Mouse (Mus musculus) bone marrow macrophage, adult 2 months (primary cell): ENCODE results near the gene R3hdml. TPM values are rescaled to one million over a fixed set of nuclear protein-coding genes. Genes with fewer than 3 reads are reported as not detected.
"Not testable (repeated sequence)": the region's sequence is repeated elsewhere in the genome, so short reads cannot be mapped to it uniquely, and the experiment has no call there.

ENCODE experiments used
- H3K27ac ChIP-seq: 2 replicates; pipeline ENCODE4 v1.5.1; 2012; ENCODE audit warnings: low read depth, low read length; ENCODE audit not compliant: insufficient read depth
- H3K4me1 ChIP-seq: 2 replicates; pipeline ENCODE4 v1.6.1; 2012; ENCODE audit warnings: low read length; ENCODE audit not compliant: control insufficient read depth, insufficient read depth
- H3K4me3 ChIP-seq: 2 replicates; pipeline ENCODE4 v1.5.1; 2012; ENCODE audit warnings: mild to moderate bottlenecking, low read length, moderate library complexity; ENCODE audit not compliant: insufficient read depth
- CTCF ChIP-seq: IDR thresholded peaks from 2 replicates; pipeline ENCODE4 v1.5.1; 2012; ENCODE audit warnings: low read depth, mild to moderate bottlenecking, low read length, moderate library complexity
- POLR2A ChIP-seq: IDR thresholded peaks from 2 replicates; pipeline ENCODE4 v1.6.1; 2012; ENCODE audit warnings: mild to moderate bottlenecking, low read depth, low read length, borderline replicate concordance
- polyA plus RNA-seq: library from polyadenylated mRNA; stranded (reverse); fragments of >200 nt; gene quantifications from 2 replicates; pipeline ENCODE4 v1.2.4, GENCODE M21; 2012; ENCODE audit not compliant: missing spikeins, insufficient read depth, insufficient read length

R3hdml gene
- polyA plus RNA-seq, 1 experiment = not detected

DNA sequence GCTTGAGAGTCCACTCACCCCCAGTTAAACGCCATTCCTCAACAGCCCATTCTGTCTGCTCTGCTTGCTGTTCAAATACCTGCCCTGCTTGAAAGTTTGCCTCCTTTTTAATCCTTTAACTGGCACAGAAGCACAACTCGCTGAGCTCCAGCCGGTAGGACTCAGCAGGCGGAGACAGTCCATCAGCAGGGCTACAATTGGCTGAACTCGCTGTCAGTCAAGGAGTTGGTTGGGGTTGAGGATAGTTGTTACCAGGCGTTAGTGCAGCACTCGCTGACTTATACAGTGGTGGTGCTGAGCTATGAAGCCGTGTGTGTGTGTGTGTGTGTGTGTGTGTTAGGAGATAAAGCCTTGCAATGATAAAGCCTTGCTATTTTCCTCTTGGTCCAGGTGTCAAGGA is 31.5 kb upstream of the R3hdml start:
- Histone ChIP-seq H3K27ac (no peak overlapping the region), H3K4me1 (no peaks in the 10 kb centered on the region), H3K4me3 (no peak overlapping the region)
- TF ChIP-seq CTCF (no peak), POLR2A (no peak)

DNA sequence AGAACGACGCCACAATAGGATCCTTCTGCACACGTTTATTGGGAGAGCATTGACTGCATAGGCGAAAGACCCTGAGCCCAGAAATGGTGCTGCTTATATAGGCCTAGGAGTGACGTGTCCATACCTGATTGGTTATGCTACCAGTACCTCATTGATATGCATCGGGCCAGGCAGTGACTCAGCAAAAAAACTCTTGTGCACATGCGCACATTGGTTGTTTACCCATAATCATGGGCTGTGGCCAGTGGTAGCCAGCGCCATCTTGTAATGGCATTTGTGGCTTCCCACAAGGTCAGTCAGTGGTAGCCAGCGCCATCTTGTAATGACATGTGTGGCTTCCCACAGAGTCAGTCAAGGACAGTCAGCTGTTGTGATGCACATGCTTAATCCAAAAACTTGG is 30.8 kb upstream of the R3hdml start:
- not testable (repeated sequence) for H3K27ac ChIP-seq

DNA sequence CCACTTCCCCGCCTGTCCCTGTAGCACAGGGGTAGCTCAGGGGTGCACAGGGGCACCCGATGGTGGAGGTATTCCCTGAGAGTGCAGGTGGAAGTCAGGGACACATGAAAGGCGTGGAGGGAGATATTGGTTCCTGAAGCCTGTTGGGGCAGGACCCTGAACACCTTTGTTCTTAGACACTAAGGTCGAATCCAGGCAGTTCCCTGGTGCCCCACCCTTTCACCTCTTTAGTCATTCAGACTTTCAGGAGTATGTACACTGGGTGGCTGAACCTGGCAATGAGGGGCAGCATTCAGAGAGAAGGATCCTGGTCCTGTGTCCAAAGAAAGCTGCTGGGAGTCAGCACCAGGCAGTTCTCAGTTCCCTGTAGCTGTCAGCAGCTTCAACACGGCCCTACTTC is 29.7 kb upstream of the R3hdml start:
- Histone ChIP-seq H3K4me1 (no peaks in the 10 kb centered on the region), H3K27ac (no peak overlapping the region), H3K4me3 (no peak overlapping the region)
- TF ChIP-seq POLR2A = no peak
- no peak for TF ChIP-seq CTCF

More for the DNA sequence above, 30.8 kb upstream of the R3hdml start:
- H3K4me3 ChIP-seq, H3K4me1 ChIP-seq: not testable (repeated sequence)

DNA sequence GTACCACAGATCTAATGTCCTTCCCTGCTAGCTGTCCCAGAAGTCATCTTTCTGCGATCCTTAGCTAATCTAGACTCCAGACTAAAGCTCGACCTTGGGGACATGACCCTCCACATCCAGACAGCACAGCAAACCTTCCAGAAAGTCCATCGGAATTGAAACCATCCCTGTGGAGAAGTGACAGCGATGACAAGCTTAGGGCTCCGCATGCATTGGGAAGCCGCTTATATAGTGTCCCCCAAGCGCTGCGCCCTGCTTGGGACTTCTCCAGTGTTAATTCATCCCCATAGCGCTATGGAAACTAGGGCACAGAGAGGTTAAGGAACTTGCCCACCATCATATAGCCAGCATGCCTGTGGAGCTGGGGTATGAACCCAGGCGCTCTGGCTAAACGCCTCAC is 29.3 kb upstream of the R3hdml start:
- no peak overlapping the region for H3K4me3 ChIP-seq
- no peak for TF ChIP-seq CTCF
- no peak for TF ChIP-seq POLR2A
- H3K27ac ChIP-seq = no peak overlapping the region
- no peaks in the 10 kb centered on the region for H3K4me1 ChIP-seq

DNA sequence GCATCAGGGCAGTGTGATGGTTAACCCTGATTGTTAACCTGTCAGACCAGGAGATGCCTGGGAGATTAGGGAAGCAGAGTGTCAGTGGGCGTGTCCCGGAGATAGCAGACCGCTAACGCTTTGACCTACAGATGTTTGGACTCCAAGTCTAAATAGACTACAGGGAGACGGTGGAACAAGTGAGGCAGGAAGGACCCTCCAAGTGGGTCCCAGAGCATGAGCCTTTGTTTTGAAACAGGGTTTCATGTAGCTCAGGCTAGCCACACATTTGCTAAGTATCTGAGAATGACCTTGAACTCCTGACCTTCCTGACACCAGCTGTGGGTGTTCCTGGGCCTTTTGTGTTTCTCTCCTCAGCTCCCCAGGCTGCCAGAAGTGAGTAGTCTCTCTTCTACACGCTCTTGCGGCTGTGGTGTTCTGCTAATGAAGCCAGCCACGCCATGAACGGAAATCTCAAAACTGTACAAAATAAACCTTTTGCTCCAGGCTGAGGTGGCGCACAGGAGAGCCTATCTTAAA is 28.8 kb upstream of the R3hdml start:
- H3K4me3 ChIP-seq = no peak overlapping the region
- no peak overlapping the region for H3K27ac ChIP-seq
- no peaks in the 10 kb centered on the region for H3K4me1 ChIP-seq
- no peak for TF ChIP-seq CTCF
- TF ChIP-seq POLR2A = no peak

DNA sequence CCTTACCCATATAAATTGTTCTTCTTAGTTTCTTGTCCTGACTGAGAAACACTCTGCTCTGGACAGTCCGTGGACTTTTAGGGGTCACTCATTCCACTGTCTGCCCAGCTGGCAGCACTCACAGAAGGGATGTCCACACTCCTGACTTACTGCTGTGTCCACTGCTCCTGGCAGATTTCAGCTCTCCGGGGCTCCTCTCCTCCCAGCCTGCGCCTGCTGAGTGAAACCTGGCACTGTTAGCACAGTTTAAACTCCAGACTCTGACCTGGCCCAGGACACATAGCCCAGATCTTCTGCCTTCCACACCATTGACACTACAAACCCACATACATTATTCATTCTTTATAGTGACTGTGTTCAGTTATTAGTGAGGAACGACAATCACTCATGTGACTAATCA is 28.1 kb upstream of the R3hdml start:
- no peak overlapping the region for H3K4me3 ChIP-seq
- H3K27ac ChIP-seq = no peak overlapping the region
- no peak for TF ChIP-seq POLR2A
- no peak for TF ChIP-seq CTCF
- no peaks in the 10 kb centered on the region for H3K4me1 ChIP-seq

DNA sequence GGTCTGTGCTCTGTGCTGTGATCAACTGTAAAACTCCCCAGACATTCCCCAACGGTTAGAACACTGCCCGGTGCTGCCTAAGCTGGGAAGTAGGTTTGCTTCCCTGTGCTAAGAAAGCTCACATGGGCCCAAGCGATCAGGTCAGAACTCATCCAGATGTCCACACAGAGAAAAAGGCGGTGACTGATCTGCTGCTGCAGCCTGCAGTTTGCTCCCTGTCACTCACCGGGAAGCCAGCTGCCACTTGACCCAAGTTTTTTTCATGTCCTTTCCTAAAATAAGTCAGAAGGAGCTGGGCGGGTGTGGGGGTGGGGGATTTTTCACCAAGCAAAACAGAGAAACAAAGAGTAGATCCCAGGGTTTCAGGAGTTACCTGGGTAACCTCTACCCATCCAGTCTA is 27.6 kb upstream of the R3hdml start:
- no peak overlapping the region for H3K4me3 ChIP-seq
- H3K4me1 ChIP-seq = no peaks in the 10 kb centered on the region
- H3K27ac ChIP-seq = no peak overlapping the region
- TF ChIP-seq POLR2A (no peak), CTCF (no peak)

DNA sequence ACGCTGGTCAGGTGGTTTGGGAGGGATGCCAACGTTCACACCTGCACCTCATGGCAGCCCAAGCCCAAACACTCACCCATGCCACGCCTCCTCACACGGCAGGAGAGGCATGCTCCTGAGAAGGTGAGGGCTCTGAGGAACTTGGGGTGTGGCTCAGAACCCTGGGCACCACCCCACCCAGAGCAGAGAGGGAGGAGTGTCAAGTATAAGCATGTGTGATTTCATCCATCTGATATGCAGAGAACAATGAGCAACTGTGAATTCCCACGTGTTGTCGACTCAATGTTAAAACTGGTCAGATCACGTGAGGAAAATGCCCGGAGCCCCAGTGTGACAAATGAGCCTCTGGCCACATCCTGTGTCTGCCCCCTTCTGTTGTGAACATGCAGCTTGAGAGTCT is 25.3 kb upstream of the R3hdml start:
- H3K4me3 ChIP-seq = no peak overlapping the region
- no peak overlapping the region for H3K27ac ChIP-seq
- peaks cover 5% of the 10 kb centered on the region for H3K4me1 ChIP-seq
- TF ChIP-seq CTCF (no peak), POLR2A (no peak)

DNA sequence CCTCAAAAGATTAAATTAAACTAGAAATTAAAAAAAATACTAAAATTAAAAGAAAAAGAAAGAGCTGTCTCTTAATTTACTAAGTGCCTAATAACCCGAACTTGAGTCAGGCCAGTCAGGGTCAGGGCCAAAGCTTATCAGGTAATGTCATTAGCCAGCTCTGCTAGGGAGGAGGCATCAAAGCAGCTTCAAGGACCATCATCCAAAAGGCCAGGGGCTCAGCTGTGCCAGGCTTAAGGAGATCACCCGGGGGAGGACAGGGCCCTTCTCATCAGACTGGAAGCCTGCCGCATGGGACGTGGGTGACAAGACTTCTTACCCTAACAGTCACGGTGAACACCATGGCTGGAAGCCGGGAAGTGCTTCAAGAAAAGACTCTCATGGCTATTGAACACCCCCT is 24.5 kb upstream of the R3hdml start:
- peaks cover 5% of the 10 kb centered on the region for H3K4me1 ChIP-seq
- H3K27ac ChIP-seq = no peak overlapping the region
- no peak overlapping the region for H3K4me3 ChIP-seq
- TF ChIP-seq POLR2A (no peak), CTCF (no peak)

DNA sequence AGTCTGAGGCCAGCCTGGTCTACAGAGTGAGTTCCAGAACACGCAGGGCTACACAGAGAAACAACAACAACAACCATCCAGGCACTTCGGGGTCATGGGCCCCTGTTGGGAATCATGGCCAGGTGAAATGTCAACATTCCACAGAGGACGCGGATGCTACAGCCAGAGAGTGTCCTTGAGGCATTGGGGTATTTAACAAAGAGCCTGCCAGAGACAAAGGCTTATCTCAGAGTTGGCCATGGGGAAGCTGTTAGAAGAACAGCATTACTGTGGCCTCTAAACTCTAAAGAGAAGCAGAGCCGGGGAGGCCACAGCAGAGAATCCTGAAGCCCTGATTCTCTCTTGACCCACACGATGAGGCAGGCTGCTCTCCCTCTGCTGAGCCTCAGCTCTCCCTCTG is 23.3 kb upstream of the R3hdml start:
- H3K4me1 ChIP-seq = peaks cover 5% of the 10 kb centered on the region
- no peak overlapping the region for H3K4me3 ChIP-seq
- H3K27ac ChIP-seq = no peak overlapping the region
- TF ChIP-seq POLR2A (no peak), CTCF (no peak)

DNA sequence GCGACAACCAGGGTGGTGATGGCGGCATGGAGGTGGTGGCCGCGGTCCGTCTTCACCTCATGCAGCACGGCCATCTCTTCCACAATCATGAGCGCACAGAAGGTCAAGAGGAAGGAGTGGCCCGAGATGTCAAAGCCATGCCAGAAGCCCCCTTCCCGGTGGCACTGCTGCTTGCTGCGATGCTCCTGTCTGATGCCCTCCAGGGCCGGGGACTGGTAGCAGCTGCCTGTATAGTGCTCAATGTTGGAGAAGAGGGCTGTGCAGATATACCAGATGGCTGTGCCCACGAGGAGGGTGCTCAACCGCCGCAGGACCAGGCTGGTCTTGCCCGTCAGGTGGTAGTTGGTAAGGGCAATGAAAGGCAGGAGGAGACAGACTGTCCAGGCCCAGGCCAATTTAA is 22.4 kb upstream of the R3hdml start:
- TF ChIP-seq POLR2A (no peak), CTCF (no peak)
- Histone ChIP-seq H3K4me3 (no peak overlapping the region), H3K27ac (no peak overlapping the region), H3K4me1 (peaks cover 5% of the 10 kb centered on the region)
